Mouse (Mus musculus) ES-Bruce4 (cell line): ENCODE data around the gene Cyp1a2. TPM values are rescaled to one million over a fixed set of nuclear protein-coding genes. Genes with fewer than 3 reads are reported as not detected.

Experiments used
- H3K27ac ChIP-seq: 2 replicates; pipeline ENCODE4 v1.5.1; 2012; ENCODE audit warnings: low read length, inconsistent platforms; ENCODE audit not compliant: insufficient read depth
- H3K27me3 ChIP-seq: 2 replicates; pipeline ENCODE4 v1.6.1; 2012; ENCODE audit warnings: mild to moderate bottlenecking, low read length, inconsistent platforms; ENCODE audit not compliant: control insufficient read depth, poor library complexity, insufficient read depth, severe bottlenecking
- H3K36me3 ChIP-seq: 2 replicates; pipeline ENCODE4 v1.6.1; 2012; ENCODE audit warnings: inconsistent platforms, mild to moderate bottlenecking, low read length, moderate library complexity; ENCODE audit not compliant: control insufficient read depth, poor library complexity, insufficient read depth, severe bottlenecking
- H3K4me1 ChIP-seq: one replicate; pipeline ENCODE4 v1.8.1; 2011; ENCODE audit warnings: low read length; ENCODE audit not compliant: control insufficient read depth, insufficient read depth
- H3K4me3 ChIP-seq: 2 replicates; pipeline ENCODE4 v1.5.1; 2011; ENCODE audit warnings: low read depth, mild to moderate bottlenecking, low read length
- H3K9ac ChIP-seq: 2 replicates; pipeline ENCODE4 v1.6.1; 2012; ENCODE audit warnings: low read depth, mild to moderate bottlenecking, inconsistent platforms; ENCODE audit not compliant: poor library complexity, severe bottlenecking
- H3K9me3 ChIP-seq: replicated peaks from 2 replicates; pipeline ENCODE4 v1.6.1; 2012; ENCODE audit warnings: mild to moderate bottlenecking, low read length, inconsistent platforms; ENCODE audit not compliant: control insufficient read depth, poor library complexity, insufficient read depth, severe bottlenecking
- CTCF ChIP-seq: IDR thresholded peaks from one replicate; pipeline ENCODE4 v1.8.1; 2011; ENCODE audit warnings: low read depth, low read length
- EP300 ChIP-seq: IDR thresholded peaks from 2 replicates; pipeline ENCODE4 v1.6.1; 2011; ENCODE audit warnings: low read depth, low read length; ENCODE audit not compliant: insufficient read depth
- POLR2A ChIP-seq: IDR thresholded peaks from one replicate; pipeline ENCODE4 v1.8.1; 2011; ENCODE audit warnings: low read length; ENCODE audit not compliant: insufficient read depth
- polyA plus RNA-seq: library from polyadenylated mRNA; stranded (reverse); fragments of >200 nt; gene quantifications from 2 replicates; pipeline ENCODE4 v1.2.4, GENCODE M21; 2011; ENCODE audit warnings: low read depth; ENCODE audit not compliant: missing spikeins, insufficient read depth, insufficient read length

Cyp1a2 gene
- polyA plus RNA-seq, 1 experiment, result not detected

DNA sequence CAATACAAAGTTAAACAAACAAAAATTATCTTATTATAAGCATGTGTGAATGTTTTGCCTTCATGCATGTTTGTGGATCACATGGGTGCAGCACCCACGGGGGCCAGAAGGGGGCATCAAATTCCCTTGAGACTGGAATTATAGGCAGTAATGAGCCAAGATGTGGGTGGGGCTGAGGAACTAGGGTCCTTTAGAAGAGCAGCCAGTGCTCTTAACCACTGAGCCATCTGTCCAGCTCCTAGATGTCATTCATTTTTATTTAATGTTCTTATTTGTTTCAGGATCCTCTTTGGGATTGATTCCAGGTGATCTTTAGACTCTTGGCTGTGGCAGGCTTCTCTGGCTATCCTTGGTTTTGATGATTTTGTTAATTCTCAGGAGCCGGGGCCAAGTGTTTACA is 4.7 kb upstream of the Cyp1a2 start:
- TF ChIP-seq CTCF (peak; percentile 60), EP300 (no peak)
- H3K9me3 ChIP-seq, result no peaks in the 10 kb centered on the region

DNA sequence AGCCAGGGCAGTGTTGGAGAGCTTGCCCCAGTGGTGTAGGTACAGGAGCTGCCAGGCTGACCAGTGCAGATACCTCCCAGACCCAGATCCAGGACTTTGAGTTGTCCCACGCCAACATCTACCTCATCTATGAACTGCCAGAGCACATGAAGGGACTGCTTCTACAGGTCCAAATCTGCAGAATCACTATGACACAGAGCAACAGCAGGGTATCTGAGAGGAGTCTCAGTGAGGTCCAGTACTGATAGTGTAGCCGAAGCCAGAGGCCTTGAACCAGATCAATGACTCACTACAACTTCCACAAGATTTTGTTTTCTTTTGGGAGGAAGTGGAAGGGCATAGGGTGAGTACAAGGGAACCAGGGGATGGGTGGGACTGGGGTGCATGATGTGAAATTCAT is 4.2 kb upstream of the Cyp1a2 start, which contains the start of gene Cyp1a1:
Gene Cyp1a1 (plus strand): TSS at position 178 of the 400 bp plus-strand sequence.
- Histone ChIP-seq H3K27ac (no peak within 1 kb of the TSS), H3K9me3 (no peaks in the 10 kb centered on the region), H3K9ac (no peak within 1 kb of the TSS), H3K27me3 (no peaks in the 10 kb centered on the region), H3K4me3 (no peak within 1 kb of the TSS), H3K36me3 (no peaks in the 10 kb centered on the region), H3K4me1 (no peaks in the 10 kb centered on the region)
- no peak for TF ChIP-seq EP300
- TF ChIP-seq CTCF, result no peak
- no peak for TF ChIP-seq POLR2A

More for the DNA sequence above, 4.7 kb upstream of the Cyp1a2 start:
- Histone ChIP-seq H3K4me3 (no peak overlapping the region), H3K4me1 (no peaks in the 10 kb centered on the region), H3K9ac (no peak overlapping the region), H3K36me3 (no peaks in the 10 kb centered on the region), H3K27ac (no peak overlapping the region), H3K27me3 (no peaks in the 10 kb centered on the region)

GRCm38 (mm10) chr9:57686011-57686410 is 2.5 kb upstream of the Cyp1a2 start:
- Histone ChIP-seq H3K4me3 (no peak overlapping the region), H3K27me3 (no peaks in the 10 kb centered on the region), H3K9me3 (no peaks in the 10 kb centered on the region), H3K27ac (no peak overlapping the region), H3K36me3 (no peaks in the 10 kb centered on the region), H3K9ac (no peak overlapping the region), H3K4me1 (no peaks in the 10 kb centered on the region)
- no peak for TF ChIP-seq EP300
- no peak for TF ChIP-seq POLR2A
- TF ChIP-seq CTCF, result no peak

- Histone ChIP-seq H3K9me3 (no peaks in the 10 kb centered on the region), H3K27ac (no peak overlapping the region), H3K27me3 (no peaks in the 10 kb centered on the region), H3K4me3 (no peak overlapping the region), H3K4me1 (no peaks in the 10 kb centered on the region), H3K36me3 (no peaks in the 10 kb centered on the region), H3K9ac (no peak overlapping the region)
- TF ChIP-seq EP300, result no peak
- TF ChIP-seq CTCF, result no peak
- no peak for TF ChIP-seq POLR2A
Observed at GRCm38 (mm10) chr9:57681411-57681810, 2.1 kb downstream of the Cyp1a2 start.

DNA sequence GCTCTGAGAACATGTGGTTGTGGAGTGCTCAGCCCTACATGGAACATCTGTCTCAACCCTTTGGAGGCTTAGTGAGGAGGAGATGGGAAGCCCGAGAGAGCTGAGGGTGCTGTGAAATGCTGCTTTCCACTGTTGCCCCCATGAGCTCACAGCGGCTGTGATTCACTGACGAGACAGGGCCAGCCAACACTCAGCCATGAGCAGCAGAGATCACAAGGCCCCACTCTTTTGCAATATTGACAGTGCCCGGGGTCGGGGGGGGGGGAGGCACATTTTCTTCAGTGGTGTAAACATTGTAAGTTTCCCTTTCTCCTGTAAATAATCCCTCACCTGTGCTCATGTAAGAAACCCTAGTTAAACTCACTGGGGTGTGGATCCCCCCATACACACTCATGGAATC is 12.0 kb downstream of the Cyp1a2 start:
- Histone ChIP-seq H3K4me3 (no peak overlapping the region), H3K27me3 (no peaks in the 10 kb centered on the region), H3K4me1 (no peaks in the 10 kb centered on the region), H3K9ac (no peak overlapping the region), H3K9me3 (no peaks in the 10 kb centered on the region), H3K36me3 (no peaks in the 10 kb centered on the region), H3K27ac (no peak overlapping the region)
- TF ChIP-seq CTCF (no peak), POLR2A (no peak), EP300 (no peak)

GRCm38 (mm10) chr9:57671037-57671436 is 12.5 kb downstream of the Cyp1a2 start:
- Histone ChIP-seq H3K36me3 (no peaks in the 10 kb centered on the region), H3K4me1 (no peaks in the 10 kb centered on the region), H3K27ac (no peak overlapping the region), H3K4me3 (no peak overlapping the region), H3K9ac (no peak overlapping the region), H3K27me3 (no peaks in the 10 kb centered on the region), H3K9me3 (no peaks in the 10 kb centered on the region)
- TF ChIP-seq CTCF, result no peak
- no peak for TF ChIP-seq POLR2A
- no peak for TF ChIP-seq EP300
